Mouse (Mus musculus) MEL (cell line): ENCODE results near the gene Hpse. TPM values are rescaled to one million over a fixed set of nuclear protein-coding genes. Genes with fewer than 3 reads are reported as not detected.

Source experiments
- DNase-seq: peaks from one replicate; pipeline ENCODE4 v3.0.0; 2011; ENCODE audit warnings: low read depth, low spot score
- H3K27ac ChIP-seq: 2 replicates; pipeline ENCODE4 v1.5.1; 2012; ENCODE audit warnings: low read depth, mild to moderate bottlenecking, control low read depth, low read length, moderate library complexity; ENCODE audit not compliant: control insufficient read depth
- H3K27me3 ChIP-seq, 2 experiments: fragments of 150-350 bp in 1 of 2; sonication (generic) in 1 of 2; 2 replicates each; pipeline ENCODE4 v1.6.1; 2012; ENCODE audit warnings: low read length in 2 of 2, mild to moderate bottlenecking in 2 of 2, improper control_type of control experiment in 1 of 2, moderate library complexity in 1 of 2; ENCODE audit not compliant: insufficient read depth in 2 of 2, control insufficient read depth in 1 of 2
- H3K36me3 ChIP-seq, 2 experiments: 2 replicates each; pipeline ENCODE4 v1.6.1; 2012 to 2014; ENCODE audit warnings: low read length in 2 of 2, improper control_type of control experiment in 1 of 2, inconsistent platforms in 1 of 2, mild to moderate bottlenecking in 1 of 2; ENCODE audit not compliant: insufficient read depth in 2 of 2, control insufficient read depth in 1 of 2
- H3K4me1 ChIP-seq, 2 experiments: fragments of 150-350 bp in 1 of 2; sonication (generic) in 1 of 2; 2 replicates each; pipeline ENCODE4 v1.6.1; 2012; ENCODE audit warnings: low read length in 2 of 2, improper control_type of control experiment in 1 of 2, mild to moderate bottlenecking in 1 of 2; ENCODE audit not compliant: insufficient read depth in 2 of 2, control insufficient read depth in 1 of 2
- H3K4me3 ChIP-seq, 2 experiments: fragments of 150-350 bp in 1 of 2; sonication (generic) in 1 of 2; 2 replicates each; pipeline ENCODE4 v1.5.1; 2012; ENCODE audit warnings: low read depth in 2 of 2, low read length in 2 of 2, mild to moderate bottlenecking in 2 of 2, moderate library complexity in 2 of 2, control low read depth in 1 of 2, improper control_type of control experiment in 1 of 2; ENCODE audit not compliant: control insufficient read depth in 1 of 2, insufficient read depth in 1 of 2
- H3K79me2 ChIP-seq: 2 replicates; pipeline ENCODE4 v1.6.1; 2012; ENCODE audit warnings: mild to moderate bottlenecking, low read length, moderate library complexity; ENCODE audit not compliant: control insufficient read depth, poor library complexity, insufficient read depth
- H3K9ac ChIP-seq: 2 replicates; pipeline ENCODE4 v1.6.1; 2012; ENCODE audit warnings: low read depth, mild to moderate bottlenecking, control low read depth, low read length, moderate library complexity; ENCODE audit not compliant: control insufficient read depth, poor library complexity, severe bottlenecking
- H3K9me3 ChIP-seq: fragments of 150-350 bp; sonication (generic); replicated peaks from 2 replicates; pipeline ENCODE4 v1.6.1; 2012; ENCODE audit warnings: mild to moderate bottlenecking, low read length, improper control_type of control experiment, moderate library complexity; ENCODE audit not compliant: insufficient read depth
- E2F4 ChIP-seq: IDR thresholded peaks from 2 replicates; pipeline ENCODE4 v1.6.1; 2011; ENCODE audit warnings: low read depth, low read length, improper control_type of control experiment, borderline replicate concordance
- ELF1 ChIP-seq: IDR thresholded peaks from 2 replicates; pipeline ENCODE4 v1.6.1; 2014; ENCODE audit warnings: low read depth, mild to moderate bottlenecking, inconsistent platforms, low read length, improper control_type of control experiment, moderate library complexity
- EP300 ChIP-seq, 2 experiments: IDR thresholded peaks; 2 replicates each; pipeline ENCODE4 v1.6.1; 2011; ENCODE audit warnings: improper control_type of control experiment in 2 of 2, low read length in 2 of 2, low read depth in 1 of 2, mild to moderate bottlenecking in 1 of 2
- GABPA ChIP-seq: IDR thresholded peaks from 2 replicates; pipeline ENCODE4 v1.6.1; 2012; ENCODE audit warnings: low read depth, mild to moderate bottlenecking, inconsistent platforms, low read length, improper control_type of control experiment, moderate library complexity
- GATA1 ChIP-seq: IDR thresholded peaks from 2 replicates; pipeline ENCODE4 v1.6.1; 2011; ENCODE audit warnings: low read depth, low read length, improper control_type of control experiment
- JUND ChIP-seq: IDR thresholded peaks from 2 replicates; pipeline ENCODE4 v1.6.1; 2011; ENCODE audit warnings: low read depth, mild to moderate bottlenecking, improper control_type of control experiment, low read length
- MAZ ChIP-seq: IDR thresholded peaks from 2 replicates; pipeline ENCODE4 v1.6.1; 2012; ENCODE audit warnings: low read depth, mild to moderate bottlenecking, inconsistent platforms, low read length, improper control_type of control experiment
- MXI1 ChIP-seq: IDR thresholded peaks from 2 replicates; pipeline ENCODE4 v1.6.1; 2011; ENCODE audit warnings: mild to moderate bottlenecking, low read depth, low read length, improper control_type of control experiment
- MYC ChIP-seq: IDR thresholded peaks from 2 replicates; pipeline ENCODE4 v1.6.1; 2011; ENCODE audit warnings: low read depth, mild to moderate bottlenecking, low read length, improper control_type of control experiment, moderate library complexity
- NRF1 ChIP-seq: IDR thresholded peaks from 2 replicates; pipeline ENCODE4 v1.6.1; 2014; ENCODE audit warnings: low read depth, mild to moderate bottlenecking, inconsistent platforms, low read length, improper control_type of control experiment, moderate library complexity; ENCODE audit not compliant: poor library complexity, insufficient read depth, severe bottlenecking
- POLR2AphosphoS2 ChIP-seq: IDR thresholded peaks from 2 replicates; pipeline ENCODE4 v1.6.1; 2011; ENCODE audit warnings: low read length, improper control_type of control experiment
- RAD21 ChIP-seq: IDR thresholded peaks from 2 replicates; pipeline ENCODE4 v1.6.1; 2011; ENCODE audit warnings: mild to moderate bottlenecking, low read depth, low read length, improper control_type of control experiment
- RCOR1 ChIP-seq: IDR thresholded peaks from 2 replicates; pipeline ENCODE4 v1.6.1; 2012; ENCODE audit warnings: low read depth, mild to moderate bottlenecking, inconsistent platforms, low read length, improper control_type of control experiment
- TBP ChIP-seq: IDR thresholded peaks from 2 replicates; pipeline ENCODE4 v1.8.0; 2011; ENCODE audit warnings: low read depth, low read length, improper control_type of control experiment
- ZC3H11A ChIP-seq: IDR thresholded peaks from 2 replicates; pipeline ENCODE4 v1.6.1; 2012; ENCODE audit warnings: low read depth, mild to moderate bottlenecking, inconsistent platforms, low read length, improper control_type of control experiment
- ZMIZ1 ChIP-seq: IDR thresholded peaks from 2 replicates; pipeline ENCODE4 v1.6.1; 2012; ENCODE audit warnings: low read depth, mild to moderate bottlenecking, inconsistent platforms, low read length, improper control_type of control experiment, moderate library complexity
- ZNF384 ChIP-seq: IDR thresholded peaks from 2 replicates; pipeline ENCODE4 v1.6.1; 2012; ENCODE audit warnings: low read depth, mild to moderate bottlenecking, inconsistent platforms, low read length, improper control_type of control experiment
- polyA plus RNA-seq, 2 experiments: library from polyadenylated mRNA; stranded (reverse) in 1 of 2; unstranded in 1 of 2; fragments of >175 nt in 1 of 2; fragments of >200 nt in 1 of 2; gene quantifications; 2 replicates each; pipeline versions ENCODE4 v1.2.1 to v1.2.4; 2012; ENCODE audit warnings: low replicate concordance in 2 of 2, low read depth in 1 of 2; ENCODE audit not compliant: insufficient read length in 2 of 2, insufficient read depth in 1 of 2, missing spikeins in 1 of 2
- total RNA-seq: library from RNA; depleted of rRNA; stranded (reverse); fragments of 300-350 nt; gene quantifications from 2 replicates; pipeline ENCODE4 v1.2.3, GENCODE M21; 2012

Gene Hpse
- total and polyA plus RNA-seq, 3 experiments = 0.03 TPM; not detected in 2

GRCm38 (mm10) chr5:100673745-100674486 lies 45.6 kb downstream of the Hpse start (continued):
- TF ChIP-seq MAZ (no peak; the same call in 1 of the 2 replicates), TBP (no peak), E2F4 (no peak), POLR2AphosphoS2 (peak; percentile 42; the same call in 1 of the 2 replicates), EP300 (IDR thresholded peaks at IDR 0.05; ENCODE audit: low read depth in 1 of 2, low read length in 2 of 2) (0 out of 4 replicates have a peak, but pooled peaks of 1 of the 2 experiments have one; percentile 1), ELF1 (no peak), ZNF384 (no peak), GATA1 (no peak)

- no peaks in the 10 kb centered on the region for H3K27me3 ChIP-seq
- H3K36me3 ChIP-seq = peaks cover 0 to 6% of the 10 kb centered on the region in 2 experiments; a peak in 2 of 4 replicates
- peaks cover 13% of the 10 kb centered on the region for H3K79me2 ChIP-seq
- no peaks in the 10 kb centered on the region for H3K9me3 ChIP-seq
- no peak overlapping the region for H3K27ac ChIP-seq
- DNase-seq = no peak
- no peak overlapping the region for H3K9ac ChIP-seq
- no peak overlapping the region for H3K4me3 ChIP-seq
- H3K4me1 ChIP-seq = no peaks in the 10 kb centered on the region
- no peak for TF ChIP-seq RAD21
- no peak for TF ChIP-seq ZMIZ1
- no peak for TF ChIP-seq MXI1
- no peak for TF ChIP-seq RCOR1
- no peak for TF ChIP-seq GABPA
- no peak for TF ChIP-seq ZC3H11A
- TF ChIP-seq JUND = no peak
- TF ChIP-seq, all 39 proteins: peak for 0
Measured at GRCm38 (mm10) chr5:100672403-100672802, 47.1 kb downstream of the Hpse start.

- no peak overlapping the region for H3K9ac ChIP-seq
- no peaks in the 10 kb centered on the region for H3K9me3 ChIP-seq
- H3K79me2 ChIP-seq = peaks cover 13% of the 10 kb centered on the region
- no peaks in the 10 kb centered on the region for H3K27me3 ChIP-seq
- no peak for DNase-seq
- H3K36me3 ChIP-seq = peaks cover 0 to 6% of the 10 kb centered on the region in 2 experiments; a peak in 2 of 4 replicates
- H3K27ac ChIP-seq = no peak overlapping the region
- no peak overlapping the region for H3K4me3 ChIP-seq
- TF ChIP-seq MYC (no peak), NRF1 (no peak)
- H3K4me1 ChIP-seq = no peaks in the 10 kb centered on the region
Measured at GRCm38 (mm10) chr5:100671897-100672296, 47.6 kb downstream of the Hpse start.
